Mouse (Mus musculus) Patski (cell line): Measurements from ENCODE around the gene Psmb5. TPM values are rescaled to one million over a fixed set of nuclear protein-coding genes. Genes with fewer than 3 reads are reported as not detected.

Experiments used
- ATAC-seq: fragments of 100-300 bp; one replicate; pipeline ENCODE4 v1.8.0; 2021
- CTCF ChIA-PET: fragments of 350-600 bp; sonication (Branson Sonifier 250); formaldehyde crosslinking; loops from one replicate; lab custom pipeline; 2022; ENCODE audit warnings: inconsistent platforms; lab: Charles Lee
- POLR2A ChIA-PET: fragments of 350-600 bp; sonication (Branson Sonifier 250); formaldehyde crosslinking; loops from one replicate; lab custom pipeline; 2022; ENCODE audit warnings: antibody characterized with exemption, inconsistent platforms; lab: Charles Lee
- DNase-seq: peaks from one replicate; pipeline ENCODE4 v3.0.0-alpha.2; 2011; ENCODE audit warnings: low read depth, low spot score
- H3K27me3 ChIP-seq: fragments of 371-371 bp; one replicate; pipeline ENCODE4 v1.5.1; 2021
- CTCF ChIP-seq: fragments of 100-300 bp; IDR thresholded peaks from one replicate; pipeline ENCODE4 v1.5.1; 2021
- in situ Hi-C: fragments of 300-500 bp; cut with MboI; formaldehyde crosslinking; loops from 3 replicates; pipeline ENCODE4 v1.11.1; 2018; ENCODE audit warnings: low pct_unique_long_range_greater_than_20kb, mixed read lengths
- polyA plus RNA-seq: library from polyadenylated mRNA; unstranded; gene quantifications from one replicate; pipeline ENCODE4 v1.2.3, GENCODE M21; 2021

Gene Psmb5
- polyA plus RNA-seq, 1 experiment from 2014 or later: 335 TPM

DNA sequence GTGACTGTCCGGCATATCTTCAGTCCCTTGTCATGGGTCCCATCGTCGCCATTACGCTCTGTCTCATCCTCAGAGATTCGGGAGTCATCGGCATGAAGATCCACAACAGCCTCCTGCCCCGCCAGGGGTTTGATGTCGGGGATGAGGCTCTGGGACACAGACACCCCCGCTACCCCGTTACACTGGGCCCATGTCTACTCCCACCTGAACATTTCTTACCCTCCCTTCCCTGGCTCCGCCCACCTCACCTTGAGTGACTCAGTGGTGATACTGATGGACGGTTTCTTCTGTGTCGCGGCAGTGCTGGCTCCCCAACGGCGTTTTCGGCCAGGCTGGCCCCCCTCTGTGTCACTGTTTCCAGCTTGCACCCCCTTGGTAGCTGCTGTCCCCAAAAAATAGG, 28.6 kb upstream of the Psmb5 start:
- DNase-seq: no peak
- no peak for TF ChIP-seq CTCF
- ChIA-PET CTCF (interaction anchor here (1.0 to 1.4 kb wide), 3 partner anchors 41 to 94 kb away, joined by 3 read pairs; no protein-coding TSS in a partner anchor), POLR2A (no interaction called here)
- in situ Hi-C loops: loop anchor here (10.0 kb wide), 1 partner anchor 422 kb away; no protein-coding TSS in a partner anchor
- no peaks in the 10 kb centered on the region for H3K27me3 ChIP-seq
- no peak for ATAC-seq

DNA sequence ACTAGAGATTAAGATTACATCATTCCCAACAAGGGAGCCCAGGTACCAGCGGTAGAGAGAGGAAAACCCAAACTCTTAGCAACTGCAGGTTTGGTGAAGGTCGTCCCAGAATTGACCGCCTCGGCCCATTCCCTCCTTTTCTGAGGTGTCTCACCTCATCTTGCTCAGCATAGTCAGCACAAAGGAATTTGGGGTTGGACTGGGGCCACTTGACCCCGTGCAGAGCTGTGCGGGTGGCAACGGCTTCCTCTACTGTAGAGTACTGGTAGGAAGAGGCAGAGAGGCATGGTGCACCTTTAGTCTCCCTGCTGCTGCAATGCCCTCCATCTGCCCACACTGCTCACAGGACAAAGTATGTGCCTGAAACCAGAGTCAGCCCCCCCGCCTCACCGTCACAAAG, 26.5 kb upstream of the Psmb5 start:
- in situ Hi-C loops: loop anchor here (5.0 to 10.0 kb wide), 2 partner anchors 117 to 419 kb away; no protein-coding TSS in a partner anchor
- peak; percentile 42 for ATAC-seq
- no peaks in the 10 kb centered on the region for H3K27me3 ChIP-seq
- POLR2A ChIA-PET: interaction anchor here (0.6 kb wide), 1 partner anchor 82 kb away, joined by 3 read pairs; no protein-coding TSS in a partner anchor
- TF ChIP-seq CTCF: no peak
- CTCF ChIA-PET: interaction anchor here (0.8 to 4.2 kb wide), 4 partner anchors 61 to 115 kb away, joined by 3 to 22 read pairs (median 3); no protein-coding TSS in a partner anchor
- no peak for DNase-seq

DNA sequence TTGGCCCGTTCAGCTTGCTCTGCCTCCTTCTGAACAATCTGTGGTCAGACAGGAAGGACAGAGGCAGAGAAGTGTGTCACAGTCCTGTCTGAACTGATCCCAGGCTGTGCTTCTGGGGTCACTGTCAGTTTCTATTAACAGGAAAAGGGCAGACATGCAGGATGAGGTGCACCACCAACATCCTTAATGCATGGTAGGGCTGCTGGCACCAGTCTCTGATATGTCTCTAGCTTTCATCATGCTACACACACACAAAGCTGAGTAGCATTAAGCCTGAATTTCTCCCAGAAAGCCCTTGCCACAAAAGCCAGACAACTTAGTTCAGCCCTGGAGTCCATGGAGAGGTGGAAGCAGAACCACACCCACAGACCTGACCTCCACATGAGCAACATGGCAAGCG, 25.2 kb upstream of the Psmb5 start:
- ChIA-PET POLR2A (interaction anchor here (1.1 kb wide), 1 partner anchor 9 kb away, joined by 3 read pairs; no protein-coding TSS in a partner anchor), CTCF (interaction anchor here (0.8 to 4.2 kb wide), 5 partner anchors 8 to 114 kb away, joined by 3 to 22 read pairs (median 3); no protein-coding TSS in a partner anchor)
- DNase-seq (no peak), ATAC-seq (no peak)
- no peak for TF ChIP-seq CTCF
- in situ Hi-C loops: loop anchor here (5.0 to 10.0 kb wide), 2 partner anchors 116 to 418 kb away; no protein-coding TSS in a partner anchor
- H3K27me3 ChIP-seq: no peaks in the 10 kb centered on the region

DNA sequence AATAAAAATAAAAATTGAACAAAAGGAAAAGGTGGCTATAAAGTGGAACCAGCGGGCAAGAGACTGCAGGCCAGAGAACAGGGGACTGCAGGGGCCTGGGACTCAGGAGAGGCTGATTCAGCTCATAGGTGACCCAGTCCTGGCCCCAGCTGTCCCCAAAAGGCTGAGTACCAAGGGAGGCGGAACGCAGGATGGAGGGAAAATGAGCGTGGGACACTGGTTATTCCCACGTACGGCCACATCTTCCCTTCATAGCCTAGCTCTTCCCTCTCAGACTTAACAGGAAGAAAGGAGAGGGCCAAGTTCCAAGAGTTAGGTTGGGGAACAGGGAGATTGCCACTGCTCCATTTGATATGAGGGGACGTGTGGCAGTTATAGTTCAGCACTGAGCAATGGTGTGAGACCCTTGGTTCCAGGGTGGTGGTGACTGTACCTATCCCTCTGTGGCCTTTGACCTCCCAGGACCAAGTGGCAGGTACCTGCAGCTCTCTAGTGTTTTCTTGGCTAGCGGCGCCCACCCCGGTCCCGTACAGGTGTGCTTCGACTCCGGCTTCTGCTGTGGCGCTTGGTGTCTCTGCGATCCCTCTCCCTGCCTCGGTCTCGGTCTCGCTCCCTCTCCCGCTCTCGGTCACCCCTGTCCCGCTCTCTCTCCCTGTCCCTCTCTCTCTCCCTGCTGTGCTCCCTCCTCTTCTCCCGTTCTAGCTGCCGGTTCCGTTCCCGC, 24.6 kb upstream of the Psmb5 start:
- DNase-seq (no peak), ATAC-seq (no peak)
- ChIA-PET POLR2A (interaction anchor here (0.6 to 1.1 kb wide), 3 partner anchors 10 to 127 kb away, joined by 3 to 9 read pairs (median 3); partner anchors contain the start of gene Acin1), CTCF (interaction anchor here (0.8 to 4.2 kb wide), 15 partner anchors 8 to 245 kb away, joined by 3 to 22 read pairs (median 4); partner anchors contain the start of gene Haus4)
- H3K27me3 ChIP-seq: no peaks in the 10 kb centered on the region
- TF ChIP-seq CTCF: no peak
- in situ Hi-C loops: loop anchor here (5.0 to 10.0 kb wide), 2 partner anchors 115 to 418 kb away; no protein-coding TSS in a partner anchor

DNA sequence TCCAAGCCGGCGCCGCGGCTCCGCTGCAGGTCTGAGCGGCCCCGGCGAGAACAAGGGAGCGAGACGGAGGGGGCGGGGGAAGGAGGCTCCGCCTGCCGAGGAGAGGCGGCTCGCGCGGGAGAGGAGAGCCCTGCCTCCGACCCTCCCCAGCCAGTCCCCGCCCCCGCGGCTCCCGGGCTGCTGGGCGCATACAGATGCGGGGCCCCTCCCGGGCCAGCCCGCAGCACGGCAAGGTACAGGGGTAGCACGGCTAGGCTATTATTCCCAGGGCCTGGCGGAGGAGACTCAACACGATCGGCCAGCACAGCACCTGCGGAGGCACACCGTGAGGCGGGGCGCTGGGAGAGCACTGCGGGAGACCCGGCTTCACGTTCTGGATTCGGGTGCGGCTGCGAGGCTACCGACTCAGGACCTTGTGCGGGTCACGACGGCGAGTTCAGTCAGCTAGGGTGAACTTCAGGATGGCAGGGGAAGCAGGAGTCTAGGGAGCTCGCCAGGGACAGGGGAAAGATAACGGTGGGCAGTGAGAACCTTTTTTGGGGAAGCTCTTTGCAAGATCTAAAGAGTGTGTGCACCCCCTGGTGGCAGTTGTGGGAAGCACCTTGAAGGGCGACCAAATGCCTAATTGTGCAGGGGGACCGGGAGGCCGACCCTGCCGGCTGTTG, 23.6 kb upstream of the Psmb5 start, which contains the start of gene Cdh24:
Cdh24 (minus strand) TSS at position 60 of the 665 bp plus-strand sequence.
- CTCF ChIA-PET: interaction anchor here (0.6 to 4.2 kb wide), 17 partner anchors 9 to 246 kb away, joined by 3 to 22 read pairs (median 4); partner anchors contain the start of gene Haus4
- POLR2A ChIA-PET: interaction anchor here (0.6 to 1.0 kb wide), 3 partner anchors 45 to 126 kb away, joined by 3 to 9 read pairs (median 3); partner anchors contain the start of gene Acin1
- in situ Hi-C loops: loop anchor here (5.0 to 10.0 kb wide), 2 partner anchors 114 to 417 kb away; no protein-coding TSS in a partner anchor
- H3K27me3 ChIP-seq: no peaks in the 10 kb centered on the region
- ATAC-seq (peak; percentile 80), DNase-seq (no peak)
- TF ChIP-seq CTCF: no peak

DNA sequence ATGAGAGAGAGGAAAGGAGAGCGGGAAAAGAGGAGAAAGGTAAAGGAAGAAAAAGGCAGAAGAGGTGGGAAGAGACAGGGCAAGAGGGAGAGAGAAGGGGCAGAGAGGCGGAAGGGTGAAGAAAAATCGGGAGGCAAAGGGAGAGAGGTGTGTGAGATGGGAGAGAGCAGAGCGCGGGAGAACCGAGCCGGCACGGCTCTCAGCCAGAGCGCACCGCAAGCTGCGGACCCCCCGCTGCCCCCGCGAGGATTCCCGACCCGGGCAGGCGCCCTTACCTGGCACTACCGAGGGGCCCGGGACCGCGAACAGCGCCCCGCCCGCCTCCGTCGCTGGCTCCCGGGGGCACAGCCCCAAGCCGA, 23.1 kb upstream of the Psmb5 start, which contains the start of gene Gm17606:
Gm17606 (plus strand) TSS at position 7 of the 359 bp plus-strand sequence.
- no peak for TF ChIP-seq CTCF
- ATAC-seq: peak; percentile 0
- in situ Hi-C loops: loop anchor here (5.0 to 10.0 kb wide), 2 partner anchors 114 to 416 kb away; no protein-coding TSS in a partner anchor
- ChIA-PET CTCF (interaction anchor here (0.6 to 4.2 kb wide), 10 partner anchors 10 to 117 kb away, joined by 3 to 22 read pairs (median 4); partner anchors contain the start of gene Haus4), POLR2A (no interaction called here)
- H3K27me3 ChIP-seq: no peaks in the 10 kb centered on the region
- DNase-seq: no peak

DNA sequence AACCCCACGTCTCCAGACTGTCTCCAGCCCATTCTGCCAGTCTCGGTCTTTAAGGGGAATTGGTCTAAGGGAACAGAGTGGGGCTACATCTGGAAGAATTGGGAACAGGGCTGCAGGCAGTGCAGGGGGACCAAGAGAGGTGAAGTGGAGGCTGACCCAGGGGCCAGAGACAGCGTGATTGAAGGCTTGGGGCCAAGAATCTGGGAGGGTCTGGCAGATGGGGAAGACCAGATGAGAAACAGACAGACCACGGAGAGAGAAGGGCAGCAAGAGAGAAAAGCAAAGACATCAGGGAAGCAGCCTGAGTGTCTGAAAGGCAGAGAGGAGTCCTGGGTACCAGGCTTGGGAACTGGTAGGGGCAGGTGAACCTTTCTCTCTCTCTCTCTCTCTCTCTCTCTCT, 22.3 kb upstream of the Psmb5 start:
- POLR2A ChIA-PET: no interaction called here
- H3K27me3 ChIP-seq: no peaks in the 10 kb centered on the region
- DNase-seq (no peak), ATAC-seq (no peak)
- CTCF ChIA-PET: interaction anchor here (1.7 kb wide), 1 partner anchor 112 kb away, joined by 9 read pairs; no protein-coding TSS in a partner anchor
- no peak for TF ChIP-seq CTCF
- in situ Hi-C loops: loop anchor here (5.0 to 10.0 kb wide), 2 partner anchors 113 to 415 kb away; no protein-coding TSS in a partner anchor

DNA sequence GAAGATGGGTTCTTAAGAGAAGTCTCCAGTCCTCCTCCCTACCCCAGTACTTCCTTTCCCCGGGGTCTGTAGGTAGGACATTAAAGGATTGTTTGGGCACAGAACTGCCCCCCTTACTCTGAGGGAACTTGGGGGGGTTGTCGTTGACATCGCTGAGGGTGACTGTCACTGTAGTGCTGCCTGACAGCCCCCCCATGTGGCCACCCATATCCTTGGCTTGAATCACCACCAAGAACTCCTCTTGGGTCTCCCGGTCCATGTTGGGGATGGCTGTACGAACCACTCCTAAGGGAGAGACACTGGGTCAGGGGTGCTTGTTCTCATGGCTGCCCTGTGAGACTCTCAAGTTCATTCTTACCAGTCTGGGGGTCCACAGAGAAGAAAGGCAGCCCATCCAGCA, 20.4 kb upstream of the Psmb5 start:
- in situ Hi-C loops: loop anchor here (5.0 kb wide), 1 partner anchor 56 kb away; no protein-coding TSS in a partner anchor
- ChIA-PET POLR2A (no interaction called here), CTCF (interaction anchor here (0.6 to 2.2 kb wide), 6 partner anchors 12 to 110 kb away, joined by 3 to 18 read pairs (median 6); partner anchors contain the start of genes Psmb11 and Psmb5)
- DNase-seq (no peak), ATAC-seq (no peak)
- no peak for TF ChIP-seq CTCF
- no peaks in the 10 kb centered on the region for H3K27me3 ChIP-seq

DNA sequence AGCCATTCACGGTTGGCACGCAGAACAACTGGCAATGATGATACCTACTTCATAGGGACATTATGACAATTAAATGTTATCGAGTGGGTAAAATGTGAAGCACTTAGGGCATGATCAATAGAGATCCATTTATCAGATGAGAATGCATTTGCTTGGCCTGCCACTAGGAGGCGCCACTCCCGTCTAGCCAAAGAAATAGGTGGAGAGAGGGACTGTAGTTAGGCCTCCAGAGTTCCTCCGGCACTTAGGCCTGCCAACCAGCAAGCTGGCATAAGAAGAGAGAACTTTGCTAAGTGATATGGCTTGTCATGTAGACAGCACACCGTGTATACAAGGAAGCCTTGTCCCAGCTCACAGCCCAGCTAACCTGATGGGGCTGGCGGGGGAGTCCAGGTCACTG, 19.1 kb upstream of the Psmb5 start:
- ChIA-PET CTCF (interaction anchor here (0.8 to 2.2 kb wide), 5 partner anchors 11 to 109 kb away, joined by 3 to 18 read pairs (median 7); partner anchors contain the start of genes Psmb11 and Psmb5), POLR2A (no interaction called here)
- no peak for ATAC-seq
- in situ Hi-C loops: loop anchor here (5.0 kb wide), 1 partner anchor 55 kb away; no protein-coding TSS in a partner anchor
- DNase-seq: no peak
- no peaks in the 10 kb centered on the region for H3K27me3 ChIP-seq
- TF ChIP-seq CTCF: no peak
